Mouse (Mus musculus) liver, embryonic 11.5 days (tissue): ENCODE results near the gene Cdkn3. TPM values are rescaled to one million over a fixed set of nuclear protein-coding genes. Genes with fewer than 3 reads are reported as not detected.

Experiments used
- ATAC-seq: fragments of 200-750 bp; cut with Nextera tagmentation; replicated peaks from 2 replicates; pipeline ENCODE4 v1.8.0; 2017; ENCODE audit warnings: moderate number of reproducible peaks, mild to moderate bottlenecking, moderate TSS enrichment, moderate library complexity; ENCODE audit not compliant: low FRiP score
- DNase-seq: peaks from one replicate; pipeline ENCODE4 v3.0.0-alpha.2; 2017; ENCODE audit warnings: low spot score
- H3K27ac ChIP-seq: fragments of 300-500 bp; sonication (generic); 2 replicates; pipeline ENCODE4 v1.5.1; 2014; ENCODE audit warnings: mild to moderate bottlenecking, low read depth, low read length, control low read depth
- H3K27me3 ChIP-seq: fragments of 300-500 bp; sonication (generic); replicated peaks from 2 replicates; pipeline ENCODE4 v1.6.1; 2014; ENCODE audit warnings: low read length, mixed read lengths; ENCODE audit not compliant: control insufficient read depth, insufficient read depth
- H3K36me3 ChIP-seq: fragments of 300-500 bp; sonication (generic); 2 replicates; pipeline ENCODE4 v1.6.1; 2014; ENCODE audit warnings: mild to moderate bottlenecking, low read length, moderate library complexity, mixed read lengths; ENCODE audit not compliant: control insufficient read depth, insufficient read depth
- H3K4me1 ChIP-seq: fragments of 300-500 bp; sonication (generic); replicated peaks from 2 replicates; pipeline ENCODE4 v1.6.1; 2014; ENCODE audit warnings: low read length, mixed read lengths; ENCODE audit not compliant: control insufficient read depth, insufficient read depth
- H3K4me2 ChIP-seq: fragments of 300-500 bp; sonication (generic); 2 replicates; pipeline ENCODE4 v1.6.1; 2014; ENCODE audit warnings: mild to moderate bottlenecking, control low read depth, moderate library complexity
- H3K4me3 ChIP-seq: fragments of 300-500 bp; sonication (generic); 2 replicates; pipeline ENCODE4 v1.5.1; 2014; ENCODE audit warnings: low read depth, low read length, control low read depth
- H3K9ac ChIP-seq: fragments of 300-500 bp; sonication (generic); 2 replicates; pipeline ENCODE4 v1.6.1; 2014; ENCODE audit warnings: low read depth, low read length, control low read depth
- H3K9me3 ChIP-seq: fragments of 300-500 bp; sonication (generic); 2 replicates; pipeline ENCODE4 v1.6.1; 2016; ENCODE audit warnings: low read length, inconsistent platforms, mixed read lengths; ENCODE audit not compliant: control insufficient read depth
- WGBS: fragments of 180-500 bp; shearing (Covaris S2); extraction: QIAGEN DNeasy Blood & Tissue Kit; methylation state at CpG from one replicate; pipeline ENCODE4 v1.1.7; 2014; 5-methylcytosine and 5-hydroxymethylcytosine counted together
- polyA plus RNA-seq: library from polyadenylated mRNA; unstranded; fragments of >200 nt; fragmentation: Nextera tagmentation; extraction: Ambion mirVana; gene quantifications from 2 replicates; pipeline ENCODE4 v1.2.1, GENCODE M21; 2014

Cdkn3 gene
- polyA plus RNA-seq = 63.6 and 66.0 TPM in 2 replicates

DNA sequence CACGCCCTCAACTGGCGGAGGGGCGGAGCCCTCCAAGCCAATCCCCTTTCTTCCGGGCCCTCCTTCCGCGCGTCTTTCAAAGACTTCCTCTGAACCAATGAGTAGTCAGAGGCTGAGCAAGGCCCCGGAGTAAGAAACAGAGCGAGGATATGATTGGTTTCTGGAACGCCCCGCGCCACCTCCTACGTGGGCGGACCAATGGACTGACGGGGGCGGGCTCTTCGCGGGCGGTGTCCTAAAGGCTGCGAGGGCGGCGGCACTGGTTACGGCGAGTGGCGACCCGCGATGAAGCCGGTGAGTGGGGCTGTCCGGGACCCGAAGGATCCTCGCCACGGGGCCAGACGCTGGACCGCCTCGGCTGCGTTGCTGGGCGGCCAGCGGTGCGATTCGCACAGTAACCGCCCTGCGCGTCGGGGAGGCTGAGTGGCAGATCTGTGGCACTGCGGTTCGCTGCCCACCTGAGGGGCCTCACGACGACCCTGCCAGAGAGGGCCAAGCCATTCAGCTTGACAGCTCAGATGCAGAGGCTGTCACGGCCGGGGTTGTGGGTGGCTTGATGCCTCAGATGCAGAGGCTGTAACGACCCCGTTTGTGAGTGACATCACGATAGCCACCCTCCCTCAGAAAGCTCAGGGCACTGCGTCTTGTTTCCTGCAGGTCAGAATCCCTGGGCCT lies at the start of gene Cdkn3:
TSS of gene Cdkn3 (plus strand) at position 187 of the 675 bp plus-strand sequence.
- H3K4me3 ChIP-seq = peak within 1 kb of the TSS; percentile 79
- H3K27me3 ChIP-seq = no peaks in the 10 kb centered on the region
- peaks cover 4% of the 10 kb centered on the region; the same call in 1 of the 2 replicates for H3K4me1 ChIP-seq
- no peak within 1 kb of the TSS for H3K27ac ChIP-seq
- peaks cover 6% of the 10 kb centered on the region; the same call in 1 of the 2 replicates for H3K36me3 ChIP-seq
- H3K9ac ChIP-seq = peak within 1 kb of the TSS; percentile 79
- WGBS = under 1% methylated on average over 54 of the region's 54 CpGs
- DNase-seq = peak; percentile 81
- ATAC-seq = peak; percentile 99
- peak within 1 kb of the TSS; percentile 82 for H3K4me2 ChIP-seq
- no peaks in the 10 kb centered on the region for H3K9me3 ChIP-seq

DNA sequence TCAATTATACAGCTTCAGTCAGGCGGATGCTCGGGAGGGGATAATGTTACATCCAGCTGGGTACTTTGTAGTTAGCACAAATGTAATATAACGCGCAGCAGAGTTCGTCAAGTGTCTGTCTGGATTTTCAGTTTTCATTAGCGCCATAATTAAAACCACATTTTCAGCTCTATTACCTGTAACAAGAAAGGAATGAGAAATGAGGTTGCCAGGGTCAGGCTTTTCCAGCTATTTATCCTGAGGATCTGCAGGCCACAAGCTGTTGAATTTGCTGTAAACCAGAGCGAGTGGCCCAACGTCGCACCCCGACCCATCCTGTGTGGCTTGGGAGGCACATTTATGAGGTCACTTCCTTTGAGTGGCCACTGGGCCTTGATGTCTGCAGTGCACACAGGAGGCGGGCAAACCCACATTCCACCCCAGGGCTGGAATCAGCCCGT lies 41.8 kb upstream of the Cdkn3 start:
- H3K4me1 ChIP-seq = no peaks in the 10 kb centered on the region
- ATAC-seq = no peak
- no peak overlapping the region for H3K4me3 ChIP-seq
- no peak for DNase-seq
- H3K36me3 ChIP-seq = no peaks in the 10 kb centered on the region
- WGBS = 62% methylated on average over 12 of the region's 12 CpGs
- H3K4me2 ChIP-seq = no peak overlapping the region
- H3K9me3 ChIP-seq = no peaks in the 10 kb centered on the region
- no peak overlapping the region for H3K9ac ChIP-seq
- no peaks in the 10 kb centered on the region for H3K27me3 ChIP-seq
- H3K27ac ChIP-seq = no peak overlapping the region

DNA sequence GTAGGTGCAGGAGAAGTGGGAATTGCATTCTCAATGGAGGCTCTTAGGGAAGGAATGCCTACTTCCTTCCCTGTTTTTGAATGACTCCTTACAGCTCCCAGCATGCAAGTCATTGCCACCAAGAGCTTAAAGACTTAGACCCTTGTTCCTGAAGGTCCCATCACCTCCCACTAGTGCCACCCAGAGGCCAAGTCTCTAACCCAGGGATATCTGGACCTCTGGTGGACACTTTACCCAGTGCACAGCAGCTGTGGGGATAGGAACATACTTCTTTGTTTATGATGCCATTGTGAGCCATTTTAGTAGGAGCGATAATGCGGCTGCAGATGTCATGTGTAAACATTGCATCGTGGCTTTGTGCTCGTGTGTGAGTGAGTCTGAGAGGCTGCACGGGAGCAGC lies 38.3 kb upstream of the Cdkn3 start:
- Histone ChIP-seq H3K4me2 (no peak overlapping the region), H3K27ac (no peak overlapping the region), H3K36me3 (no peaks in the 10 kb centered on the region), H3K9ac (no peak overlapping the region), H3K4me3 (no peak overlapping the region), H3K4me1 (no peaks in the 10 kb centered on the region), H3K9me3 (no peaks in the 10 kb centered on the region), H3K27me3 (no peaks in the 10 kb centered on the region)
- WGBS = 76% methylated on average over 5 of the region's 5 CpGs
- DNase-seq = no peak
- ATAC-seq = no peak

DNA sequence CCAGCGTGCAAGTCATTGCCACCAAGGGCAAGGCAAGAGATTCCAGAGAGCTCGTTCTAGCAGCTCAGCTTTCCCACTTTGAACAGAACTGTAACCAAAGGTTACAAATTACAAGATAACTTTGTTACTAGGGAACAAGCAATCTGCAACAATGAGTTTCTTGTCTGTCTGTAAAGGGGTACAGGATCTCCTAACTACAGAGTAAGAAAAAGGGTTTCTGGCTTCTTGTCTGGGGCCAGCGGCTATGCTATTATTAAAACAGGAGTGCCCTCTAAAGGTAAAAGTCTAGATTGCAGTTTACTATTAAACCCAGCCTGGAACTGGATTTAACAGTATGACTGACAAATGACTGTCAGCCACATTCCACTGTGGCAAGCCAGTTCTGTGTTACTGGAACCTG lies 36.5 kb upstream of the Cdkn3 start:
- H3K4me2 ChIP-seq = no peak overlapping the region
- no peaks in the 10 kb centered on the region for H3K4me1 ChIP-seq
- H3K9ac ChIP-seq = no peak overlapping the region
- 32% methylated on average over 3 of the region's 3 CpGs for WGBS
- H3K27ac ChIP-seq = no peak overlapping the region
- no peaks in the 10 kb centered on the region for H3K9me3 ChIP-seq
- H3K36me3 ChIP-seq = no peaks in the 10 kb centered on the region
- H3K27me3 ChIP-seq = no peaks in the 10 kb centered on the region
- no peak overlapping the region for H3K4me3 ChIP-seq
- ATAC-seq (no peak), DNase-seq (no peak)

DNA sequence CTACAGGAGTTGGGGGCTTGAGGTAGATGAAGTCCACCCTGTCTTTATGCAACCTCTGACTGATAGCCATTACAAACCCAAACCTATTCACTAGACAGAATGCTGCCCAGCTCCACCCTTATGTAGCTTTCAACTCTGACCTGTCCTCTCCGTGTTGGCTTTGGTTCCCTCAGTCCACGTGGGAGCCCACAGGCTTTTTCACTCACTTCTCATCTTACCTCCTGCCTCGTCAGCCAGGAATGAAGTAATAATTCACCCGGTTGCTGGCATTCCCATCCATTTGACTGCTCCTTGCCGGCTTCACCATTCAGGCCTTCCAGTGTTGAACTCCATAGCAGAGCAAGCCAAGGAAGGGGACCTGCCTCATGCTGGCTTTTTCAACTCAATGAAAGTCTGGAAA lies 35.4 kb upstream of the Cdkn3 start:
- Histone ChIP-seq H3K4me2 (no peak overlapping the region), H3K27me3 (no peaks in the 10 kb centered on the region), H3K4me3 (no peak overlapping the region), H3K4me1 (no peaks in the 10 kb centered on the region), H3K9ac (no peak overlapping the region), H3K27ac (no peak overlapping the region), H3K9me3 (no peaks in the 10 kb centered on the region), H3K36me3 (no peaks in the 10 kb centered on the region)
- DNase-seq = no peak
- no peak for ATAC-seq
- WGBS = 53% methylated on average over 5 of the region's 5 CpGs

DNA sequence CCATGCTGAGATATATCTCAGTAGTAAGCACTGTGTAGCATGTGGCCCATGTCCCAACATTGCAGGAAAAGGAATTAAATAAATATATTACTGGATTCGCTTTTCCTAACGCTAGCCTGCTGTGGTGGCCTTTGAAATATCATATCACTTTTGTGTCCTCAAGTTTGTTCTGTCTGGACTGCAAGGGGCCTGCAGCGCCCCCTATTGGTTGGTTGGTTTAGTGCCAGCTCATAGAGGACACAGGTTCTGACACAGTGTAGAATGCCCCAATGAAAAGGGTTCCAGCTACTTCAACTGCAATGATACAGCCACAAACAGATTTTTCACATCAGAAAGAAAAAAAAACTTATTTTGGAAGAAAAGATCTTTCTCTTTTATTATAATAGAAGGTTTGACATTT lies 34.6 kb upstream of the Cdkn3 start:
- H3K9ac ChIP-seq = no peak overlapping the region
- ATAC-seq (no peak), DNase-seq (no peak)
- no peak overlapping the region for H3K4me3 ChIP-seq
- no peak overlapping the region for H3K27ac ChIP-seq
- H3K4me1 ChIP-seq = no peaks in the 10 kb centered on the region
- 56% methylated on average over 3 of the region's 3 CpGs for WGBS
- no peaks in the 10 kb centered on the region for H3K9me3 ChIP-seq
- no peak overlapping the region for H3K4me2 ChIP-seq
- no peaks in the 10 kb centered on the region for H3K27me3 ChIP-seq
- H3K36me3 ChIP-seq = no peaks in the 10 kb centered on the region

DNA sequence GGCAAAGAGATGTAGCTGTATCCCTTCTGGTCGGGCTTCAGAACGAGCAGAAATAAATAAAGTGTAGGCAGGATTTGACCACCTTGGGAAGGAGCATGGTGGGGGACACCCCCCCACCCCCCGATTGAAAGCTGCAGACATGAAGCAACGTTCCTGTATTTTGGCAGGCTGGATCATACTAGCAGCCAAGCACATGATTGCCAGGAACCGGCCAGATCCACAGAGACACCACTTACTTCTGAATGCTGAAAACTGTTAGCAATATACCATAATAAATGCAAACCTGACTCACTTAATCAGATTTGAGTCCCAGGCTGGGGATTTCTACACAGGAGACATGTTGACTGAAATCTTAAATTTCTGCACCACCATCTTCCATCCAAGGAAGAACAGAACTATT lies 26.1 kb upstream of the Cdkn3 start:
- H3K4me1 ChIP-seq = no peaks in the 10 kb centered on the region
- no peaks in the 10 kb centered on the region for H3K9me3 ChIP-seq
- DNase-seq (no peak), ATAC-seq (no peak)
- H3K9ac ChIP-seq = no peak overlapping the region
- no peak overlapping the region for H3K4me2 ChIP-seq
- H3K4me3 ChIP-seq = no peak overlapping the region
- H3K27me3 ChIP-seq = no peaks in the 10 kb centered on the region
- no peaks in the 10 kb centered on the region for H3K36me3 ChIP-seq
- 72% methylated on average over 5 of the region's 5 CpGs for WGBS
- no peak overlapping the region for H3K27ac ChIP-seq

DNA sequence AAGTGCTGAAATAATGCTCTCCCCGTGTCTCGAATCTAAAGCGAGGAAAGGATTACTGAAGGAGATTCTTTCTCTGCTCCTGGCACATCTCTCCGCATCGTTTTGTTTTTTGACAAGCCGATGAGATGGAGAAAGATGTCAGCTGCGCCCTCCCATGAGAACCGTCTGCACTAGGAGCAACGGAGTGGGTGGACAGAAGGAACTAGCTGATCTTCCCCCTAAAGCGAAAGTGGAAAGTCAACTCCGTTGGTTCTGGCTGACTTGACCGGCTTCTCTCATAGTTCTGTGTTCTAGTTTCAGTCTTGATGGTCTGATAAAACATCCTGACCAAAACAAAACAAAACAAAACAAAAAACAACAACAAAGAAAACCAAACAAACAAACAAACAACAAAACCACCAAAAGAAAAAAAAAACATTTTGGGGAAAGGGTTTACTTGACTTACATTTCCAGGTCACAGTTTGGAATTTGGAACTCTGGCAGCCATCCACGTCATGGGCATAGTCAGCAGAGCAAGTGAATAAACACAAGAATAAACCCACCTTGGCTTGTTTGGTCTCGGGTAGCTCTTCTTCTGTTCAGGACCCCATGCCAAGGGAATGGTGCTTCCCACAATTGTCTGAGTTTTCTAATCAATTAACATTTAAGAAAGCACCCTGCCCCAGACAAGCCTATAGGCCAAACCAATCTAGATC lies 25.4 kb upstream of the Cdkn3 start:
- DNase-seq = no peak
- H3K36me3 ChIP-seq = no peaks in the 10 kb centered on the region
- no peak overlapping the region for H3K9ac ChIP-seq
- H3K27me3 ChIP-seq = no peaks in the 10 kb centered on the region
- H3K4me2 ChIP-seq = no peak overlapping the region
- H3K4me3 ChIP-seq = no peak overlapping the region
- H3K9me3 ChIP-seq = no peaks in the 10 kb centered on the region
- no peak for ATAC-seq
- no peaks in the 10 kb centered on the region for H3K4me1 ChIP-seq
- WGBS = 83% methylated on average over 14 of the region's 14 CpGs
- no peak overlapping the region for H3K27ac ChIP-seq

DNA sequence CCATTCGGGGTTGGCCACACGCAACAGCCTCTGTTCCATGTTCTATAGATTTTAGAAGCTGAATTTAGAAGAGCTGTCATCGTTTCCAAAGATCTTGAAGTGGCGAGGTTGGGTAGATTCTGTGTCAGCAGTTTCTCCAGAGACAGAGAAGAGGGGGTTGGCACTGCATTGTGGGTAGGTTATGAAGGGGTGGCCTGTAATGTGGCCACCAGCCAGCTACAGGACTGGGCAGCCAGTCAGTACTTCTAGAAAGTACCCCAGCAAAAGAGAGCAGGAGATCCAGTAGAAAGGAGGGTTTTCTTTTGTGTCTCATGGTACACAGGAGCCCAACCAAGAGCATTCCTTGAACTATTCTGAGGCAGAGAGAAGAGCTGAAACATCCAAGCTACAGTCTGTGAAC lies 24.0 kb upstream of the Cdkn3 start:
- Histone ChIP-seq H3K36me3 (no peaks in the 10 kb centered on the region), H3K4me2 (no peak overlapping the region), H3K9me3 (no peaks in the 10 kb centered on the region), H3K9ac (no peak overlapping the region), H3K27ac (no peak overlapping the region), H3K4me1 (no peaks in the 10 kb centered on the region), H3K4me3 (no peak overlapping the region), H3K27me3 (no peaks in the 10 kb centered on the region)
- no peak for ATAC-seq
- DNase-seq = no peak
- WGBS = 77% methylated on average over 4 of the region's 4 CpGs
